Mouse (Mus musculus): ENCODE data around the gene Rtl6. TPM values are rescaled to one million over a fixed set of nuclear protein-coding genes. Genes with fewer than 3 reads are reported as not detected.

The Rtl6 gene
- polyA plus RNA-seq (2015; fragmentation: Nextera tagmentation; extraction: Ambion mirVana), result 1.1 and 1.3 TPM in 2 replicates

- peak within 1 kb of the TSS; percentile 53 for H3K9ac ChIP-seq
- no peaks in the 10 kb centered on the region for H3K9me3 ChIP-seq (replicated peaks)
- no peaks in the 10 kb centered on the region for H3K36me3 ChIP-seq
- no peaks in the 10 kb centered on the region for H3K27me3 ChIP-seq
- peak; percentile 70 for ATAC-seq (ENCODE audit: low read depth)
- 11% methylated on average over 59 of the region's 59 CpGs for WGBS (ENCODE audit: insufficient replicate concordance)
- H3K4me3 ChIP-seq (replicated peaks), result peak within 1 kb of the TSS; percentile 63
- H3K27ac ChIP-seq, result no peak within 1 kb of the TSS
- DNase-seq, result peak; percentile 40
- H3K4me1 ChIP-seq (replicated peaks), result peaks cover 5% of the 10 kb centered on the region; the same call in 1 of the 2 replicates
- H3K4me2 ChIP-seq, result peak within 1 kb of the TSS; percentile 70
Observed at GRCm38 (mm10) chr15:84557189-84557921, at the start of gene Rtl6. TSS of gene Rtl6 (minus strand) at chr15:84557823.

- ATAC-seq (ENCODE audit: low read depth) (no peak), DNase-seq (no peak)
- H3K27ac ChIP-seq, result no peak overlapping the region
- no peaks in the 10 kb centered on the region for H3K36me3 ChIP-seq
- H3K4me2 ChIP-seq, result no peak overlapping the region
- no peak overlapping the region for H3K4me3 ChIP-seq (replicated peaks)
- no peaks in the 10 kb centered on the region for H3K9me3 ChIP-seq (replicated peaks)
- H3K27me3 ChIP-seq, result no peaks in the 10 kb centered on the region
- no peaks in the 10 kb centered on the region for H3K4me1 ChIP-seq (replicated peaks)
- WGBS (ENCODE audit: insufficient replicate concordance), result 66% methylated on average over 8 of the region's 8 CpGs
- H3K9ac ChIP-seq, result no peak overlapping the region
Observed at GRCm38 (mm10) chr15:84603267-84603963, 45.8 kb upstream of the Rtl6 start.

GRCm38 (mm10) chr15:84600977-84601595, 43.5 kb upstream of the Rtl6 start:
- 51% methylated on average over 9 of the region's 9 CpGs for WGBS (ENCODE audit: insufficient replicate concordance)
- Histone ChIP-seq H3K27me3 (no peaks in the 10 kb centered on the region), H3K9me3 (replicated peaks) (no peaks in the 10 kb centered on the region), H3K36me3 (no peaks in the 10 kb centered on the region), H3K4me1 (replicated peaks) (no peaks in the 10 kb centered on the region), H3K9ac (no peak overlapping the region), H3K4me3 (replicated peaks) (no peak overlapping the region), H3K27ac (no peak overlapping the region), H3K4me2 (no peak overlapping the region)
- ATAC-seq (ENCODE audit: low read depth), result no peak
- no peak for DNase-seq

GRCm38 (mm10) chr15:84598911-84599310, 41.3 kb upstream of the Rtl6 start:
- no peak overlapping the region for H3K9ac ChIP-seq
- H3K27ac ChIP-seq, result no peak overlapping the region
- H3K4me2 ChIP-seq, result no peak overlapping the region
- H3K4me3 ChIP-seq (replicated peaks), result no peak overlapping the region
- WGBS (ENCODE audit: insufficient replicate concordance), result 67% methylated on average over 2 of the region's 2 CpGs
- DNase-seq (no peak), ATAC-seq (ENCODE audit: low read depth) (no peak)
- 0 out of 2 replicates have a peak, but pooled peaks cover 4% of the 10 kb centered on the region for H3K4me1 ChIP-seq (replicated peaks)
- H3K9me3 ChIP-seq (replicated peaks), result no peaks in the 10 kb centered on the region
- H3K36me3 ChIP-seq, result no peaks in the 10 kb centered on the region
- H3K27me3 ChIP-seq, result no peaks in the 10 kb centered on the region

GRCm38 (mm10) chr15:84597816-84598215, 40.2 kb upstream of the Rtl6 start:
- Histone ChIP-seq H3K27ac (no peak overlapping the region), H3K36me3 (no peaks in the 10 kb centered on the region), H3K4me2 (no peak overlapping the region), H3K4me1 (replicated peaks) (peaks cover 13% of the 10 kb centered on the region), H3K27me3 (no peaks in the 10 kb centered on the region), H3K4me3 (replicated peaks) (no peak overlapping the region), H3K9ac (no peak overlapping the region), H3K9me3 (replicated peaks) (no peaks in the 10 kb centered on the region)
- DNase-seq (no peak), ATAC-seq (ENCODE audit: low read depth) (no peak)
- 60% methylated on average over 1 of the region's 1 CpGs for WGBS (ENCODE audit: insufficient replicate concordance)

- H3K9ac ChIP-seq, result no peak overlapping the region
- DNase-seq, result no peak
- no peaks in the 10 kb centered on the region for H3K27me3 ChIP-seq
- H3K4me1 ChIP-seq (replicated peaks), result peaks cover 21% of the 10 kb centered on the region
- no peak overlapping the region for H3K4me2 ChIP-seq
- ATAC-seq (ENCODE audit: low read depth), result no peak
- no peaks in the 10 kb centered on the region for H3K9me3 ChIP-seq (replicated peaks)
- no peaks in the 10 kb centered on the region for H3K36me3 ChIP-seq
- no peak overlapping the region for H3K27ac ChIP-seq
- H3K4me3 ChIP-seq (replicated peaks), result no peak overlapping the region
Observed at GRCm38 (mm10) chr15:84597021-84597420, 39.4 kb upstream of the Rtl6 start.

- Histone ChIP-seq H3K9ac (no peak overlapping the region), H3K27ac (no peak overlapping the region), H3K9me3 (replicated peaks) (no peaks in the 10 kb centered on the region), H3K4me1 (replicated peaks) (peaks cover 30% of the 10 kb centered on the region), H3K4me2 (no peak overlapping the region), H3K27me3 (no peaks in the 10 kb centered on the region), H3K36me3 (no peaks in the 10 kb centered on the region), H3K4me3 (replicated peaks) (no peak overlapping the region)
- no peak for ATAC-seq (ENCODE audit: low read depth)
- no peak for DNase-seq
- 54% methylated on average over 9 of the region's 9 CpGs for WGBS (ENCODE audit: insufficient replicate concordance)
Observed at GRCm38 (mm10) chr15:84595241-84595945, 37.8 kb upstream of the Rtl6 start.

- H3K4me3 ChIP-seq (replicated peaks), result no peak overlapping the region
- 54% methylated on average over 9 of the region's 9 CpGs for WGBS (ENCODE audit: insufficient replicate concordance)
- ATAC-seq (ENCODE audit: low read depth) (no peak), DNase-seq (no peak)
- no peak overlapping the region for H3K4me2 ChIP-seq
- H3K9ac ChIP-seq, result no peak overlapping the region
- H3K36me3 ChIP-seq, result no peaks in the 10 kb centered on the region
- H3K27ac ChIP-seq, result no peak overlapping the region
- peaks cover 30% of the 10 kb centered on the region for H3K4me1 ChIP-seq (replicated peaks)
- H3K9me3 ChIP-seq (replicated peaks), result no peaks in the 10 kb centered on the region
- H3K27me3 ChIP-seq, result no peaks in the 10 kb centered on the region
Observed at GRCm38 (mm10) chr15:84593514-84593913, 35.9 kb upstream of the Rtl6 start.

GRCm38 (mm10) chr15:84592240-84592639, 34.6 kb upstream of the Rtl6 start:
- Histone ChIP-seq H3K9ac (no peak overlapping the region), H3K36me3 (no peaks in the 10 kb centered on the region), H3K9me3 (replicated peaks) (no peaks in the 10 kb centered on the region), H3K4me3 (replicated peaks) (no peak overlapping the region), H3K4me2 (no peak overlapping the region), H3K4me1 (replicated peaks) (peaks cover 30% of the 10 kb centered on the region), H3K27me3 (no peaks in the 10 kb centered on the region), H3K27ac (no peak overlapping the region)
- 57% methylated on average over 5 of the region's 5 CpGs for WGBS (ENCODE audit: insufficient replicate concordance)
- ATAC-seq (ENCODE audit: low read depth) (no peak), DNase-seq (no peak)

- ATAC-seq (ENCODE audit: low read depth), result no peak
Observed at GRCm38 (mm10) chr15:84591573-84592139, 34.0 kb upstream of the Rtl6 start.

GRCm38 (mm10) chr15:84588371-84588821, 30.8 kb upstream of the Rtl6 start:
- 51% methylated on average over 4 of the region's 4 CpGs for WGBS (ENCODE audit: insufficient replicate concordance)
- ATAC-seq (ENCODE audit: low read depth), result no peak
- H3K9ac ChIP-seq, result no peak overlapping the region

More at GRCm38 (mm10) chr15:84591573-84592139, 34.0 kb upstream of the Rtl6 start:
- peaks cover 30% of the 10 kb centered on the region for H3K4me1 ChIP-seq (replicated peaks)
- H3K4me3 ChIP-seq (replicated peaks), result no peak overlapping the region
- H3K9me3 ChIP-seq (replicated peaks), result no peaks in the 10 kb centered on the region
- no peak for DNase-seq
- 52% methylated on average over 13 of the region's 13 CpGs for WGBS (ENCODE audit: insufficient replicate concordance)
- no peaks in the 10 kb centered on the region for H3K27me3 ChIP-seq
- no peak overlapping the region for H3K27ac ChIP-seq
- no peak overlapping the region for H3K9ac ChIP-seq
- H3K36me3 ChIP-seq, result no peaks in the 10 kb centered on the region
- no peak overlapping the region for H3K4me2 ChIP-seq

More at GRCm38 (mm10) chr15:84588371-84588821, 30.8 kb upstream of the Rtl6 start:
- H3K27me3 ChIP-seq, result no peaks in the 10 kb centered on the region
- no peaks in the 10 kb centered on the region for H3K9me3 ChIP-seq (replicated peaks)
- H3K27ac ChIP-seq, result no peak overlapping the region
- H3K4me2 ChIP-seq, result no peak overlapping the region
- no peaks in the 10 kb centered on the region for H3K36me3 ChIP-seq
- H3K4me1 ChIP-seq (replicated peaks), result peaks cover 22% of the 10 kb centered on the region
- no peak overlapping the region for H3K4me3 ChIP-seq (replicated peaks)
- no peak for DNase-seq

Data from liver, embryonic 13.5 days (tissue).